Mouse (Mus musculus) telencephalon, adult 2 months (tissue): ENCODE measurements at regions not wholly inside any gene's neighbourhood (a gene's known extent, or its start where the extent isn't known, plus 50 kb on each side); places are given as distances from the start of the nearest gene placed in this dataset.

ENCODE experiments used
- DNase-seq: peaks from one replicate; pipeline ENCODE4 v3.0.0-alpha.2; 2011; ENCODE audit warnings: low read depth, low spot score

- DNase-seq = no peak
These were observed 174.0 kb upstream of the Tars start for GRCm38 (mm10) chr15:11573496-11573895.

- DNase-seq = no peak
These were observed 172.6 kb upstream of the Tars start for GRCm38 (mm10) chr15:11572063-11572462.

GRCm38 (mm10) chr15:11565503-11566031, 166.1 kb upstream of the Tars start:
- no peak for DNase-seq

- DNase-seq = no peak
These were observed 153.1 kb upstream of the Tars start for GRCm38 (mm10) chr15:11552568-11552967.

- DNase-seq = no peak
These were observed 152.6 kb upstream of the Tars start for GRCm38 (mm10) chr15:11552110-11552509.

GRCm38 (mm10) chr15:11539485-11539884, 140.0 kb upstream of the Tars start:
- no peak for DNase-seq

- no peak for DNase-seq
These were observed 136.7 kb upstream of the Tars start for GRCm38 (mm10) chr15:11536076-11536620.

GRCm38 (mm10) chr15:11534404-11535251, 135.2 kb upstream of the Tars start:
- DNase-seq = no peak

GRCm38 (mm10) chr15:11533616-11534015, 134.2 kb upstream of the Tars start:
- no peak for DNase-seq

GRCm38 (mm10) chr15:11533002-11533610, 133.6 kb upstream of the Tars start:
- no peak for DNase-seq

- DNase-seq = no peak
These were observed 133.1 kb upstream of the Tars start for GRCm38 (mm10) chr15:11532536-11532935.

- DNase-seq = no peak
These were observed 130.7 kb upstream of the Tars start for GRCm38 (mm10) chr15:11529819-11530810.

- DNase-seq = no peak
These were observed 125.1 kb upstream of the Tars start for GRCm38 (mm10) chr15:11524337-11525106.

- DNase-seq = no peak
These were observed 119.1 kb upstream of the Tars start for GRCm38 (mm10) chr15:11518565-11518964.

- no peak for DNase-seq
These were observed 118.4 kb upstream of the Tars start for GRCm38 (mm10) chr15:11517892-11518291.

- DNase-seq = no peak
These were observed 105.7 kb upstream of the Tars start for GRCm38 (mm10) chr15:11505076-11505639.

GRCm38 (mm10) chr15:11496436-11496835, 97.0 kb upstream of the Tars start:
- DNase-seq = no peak

- DNase-seq = no peak
These were observed 89.7 kb upstream of the Tars start for GRCm38 (mm10) chr15:11489116-11489515.

- DNase-seq = no peak
These were observed 87.9 kb upstream of the Tars start for GRCm38 (mm10) chr15:11487268-11487783.

GRCm38 (mm10) chr15:11483916-11484315, 84.5 kb upstream of the Tars start:
- no peak for DNase-seq
